Comparison of ENCODE assay signal across 20 mouse cellular contexts in genomic region chr8:10734746-10735145, GRCm38 (mm10).
DNase-seq lines count a peak whose midpoint lies in the region; ATAC-seq and TF ChIP-seq lines count a peak whose summit lies in the region.
"Had no signal": no experiment of that assay in that cellular context is flagged by ENCODE, and none has a peak within 500 bp of the region (broad histone marks: within the 10 kb centered on the region; RNA-seq: fewer than 3 reads in every experiment).

No protein-coding gene starts in this region.

- H3K4me2 ChIP-seq in hindbrain, postnatal 0 days (ENCODE audit: low read depth, low read length): no peak overlapping the region
- H3K4me2 ChIP-seq in hindbrain, embryonic 13.5 days: no peak overlapping the region
- no peak overlapping the region for H3K4me2 ChIP-seq in midbrain, embryonic 16.5 days (ENCODE audit: low read length)
- H3K4me2 ChIP-seq in midbrain, embryonic 14.5 days (ENCODE audit: low read length): no peak overlapping the region
- H3K4me2 ChIP-seq: embryonic facial prominence, embryonic 12.5 days; forebrain, embryonic 12.5 days had no signal

- no peak for TF ChIP-seq CTCF in hindbrain, postnatal 0 days (IDR thresholded peaks at IDR 0.05; ENCODE audit: low read depth)

- H3K27me3 ChIP-seq in hindbrain, postnatal 0 days (ENCODE audit: insufficient read depth, low read length): no peaks in the 10 kb centered on the region
- no peaks in the 10 kb centered on the region for H3K27me3 ChIP-seq in hindbrain, embryonic 13.5 days
- no peaks in the 10 kb centered on the region for H3K27me3 ChIP-seq in midbrain, embryonic 16.5 days (ENCODE audit: control insufficient read depth, insufficient read depth, low read depth, low read length)
- H3K27me3 ChIP-seq in midbrain, embryonic 14.5 days (ENCODE audit: control insufficient read depth, insufficient read depth, low read length): no peaks in the 10 kb centered on the region
- H3K27me3 ChIP-seq: embryonic facial prominence, embryonic 12.5 days; forebrain, embryonic 12.5 days had no signal

- DNase-seq in heart, adult 11 months: peak; percentile 43
- DNase-seq in heart, postnatal 14 days: no peak
- DNase-seq in hindbrain, postnatal 0 days (ENCODE audit: low spot score): no peak
- no peak for DNase-seq in midbrain, embryonic 14.5 days
- DNase-seq in kidney, adult 8-10 months: no peak
- DNase-seq: adrenal gland, adult 2 months; adrenal gland, postnatal 10 days; adrenal gland, postnatal 25 days; cerebellum, adult 11-12 months; cerebellum, adult 2 months; cerebellum, adult 9-10 months; cerebellum, postnatal 10 days; cerebellum, postnatal 25 days had no signal

- no peak overlapping the region for H3K9ac ChIP-seq in hindbrain, postnatal 0 days (replicated peaks; ENCODE audit: low read length)
- H3K9ac ChIP-seq in hindbrain, embryonic 13.5 days: no peak overlapping the region
- no peak overlapping the region for H3K9ac ChIP-seq in midbrain, embryonic 16.5 days (ENCODE audit: low read depth, low read length)
- no peak overlapping the region for H3K9ac ChIP-seq in midbrain, embryonic 14.5 days (replicated peaks; ENCODE audit: low read length)
- H3K9ac ChIP-seq: embryonic facial prominence, embryonic 12.5 days; forebrain, embryonic 12.5 days had no signal

- intact Hi-C loops in heart, postnatal 14 days (cut with DNase I): no loop called here

- WGBS in hindbrain, postnatal 0 days: 49% methylated on average over 4 of the region's 4 CpGs
- 72% methylated on average over 4 of the region's 4 CpGs for WGBS in hindbrain, embryonic 13.5 days
- WGBS in midbrain, embryonic 16.5 days: 62% methylated on average over 4 of the region's 4 CpGs
- 65% methylated on average over 4 of the region's 4 CpGs for WGBS in midbrain, embryonic 14.5 days

- no peaks in the 10 kb centered on the region for H3K9me3 ChIP-seq in hindbrain, postnatal 0 days (ENCODE audit: low read length)
- H3K9me3 ChIP-seq in hindbrain, embryonic 13.5 days: no peaks in the 10 kb centered on the region
- H3K9me3 ChIP-seq in midbrain, embryonic 16.5 days (replicated peaks; ENCODE audit: control insufficient read depth, low read length, poor library complexity, severe bottlenecking): no peaks in the 10 kb centered on the region; the same call in 1 of the 2 replicates
- no peaks in the 10 kb centered on the region for H3K9me3 ChIP-seq in midbrain, embryonic 14.5 days (ENCODE audit: control insufficient read depth, low read length)
- H3K9me3 ChIP-seq: embryonic facial prominence, embryonic 12.5 days; forebrain, embryonic 12.5 days had no signal

- no peaks in the 10 kb centered on the region for H3K36me3 ChIP-seq in hindbrain, postnatal 0 days (ENCODE audit: insufficient read depth, low read length)
- H3K36me3 ChIP-seq in hindbrain, embryonic 13.5 days: no peaks in the 10 kb centered on the region
- no peaks in the 10 kb centered on the region for H3K36me3 ChIP-seq in midbrain, embryonic 16.5 days (ENCODE audit: control insufficient read depth, insufficient read depth, low read length)
- no peaks in the 10 kb centered on the region for H3K36me3 ChIP-seq in midbrain, embryonic 14.5 days (ENCODE audit: control insufficient read depth, insufficient read depth, low read length)
- H3K36me3 ChIP-seq: embryonic facial prominence, embryonic 10.5 days; embryonic facial prominence, embryonic 12.5 days; forebrain, embryonic 12.5 days had no signal

- peak; percentile 45; the same call in 1 of the 2 replicates for ATAC-seq in hindbrain, postnatal 0 days
- ATAC-seq in hindbrain, embryonic 13.5 days (ENCODE audit: low FRiP score): no peak
- ATAC-seq in midbrain, embryonic 16.5 days: 0 out of 2 replicates have a peak, but pooled peaks have one; percentile 51
- no peak for ATAC-seq in midbrain, embryonic 14.5 days (ENCODE audit: low FRiP score, low TSS enrichment)
- ATAC-seq: forebrain, embryonic 14.5 days; forebrain, embryonic 16.5 days had no signal

- no peak overlapping the region for H3K4me3 ChIP-seq in hindbrain, postnatal 0 days (ENCODE audit: low read length)
- no peak overlapping the region for H3K4me3 ChIP-seq in hindbrain, embryonic 13.5 days
- H3K4me3 ChIP-seq in midbrain, embryonic 16.5 days (ENCODE audit: low read depth, low read length): no peak overlapping the region
- no peak overlapping the region for H3K4me3 ChIP-seq in midbrain, embryonic 14.5 days (replicated peaks; ENCODE audit: low read depth, low read length)
- H3K4me3 ChIP-seq: embryonic facial prominence, embryonic 10.5 days; embryonic facial prominence, embryonic 12.5 days; forebrain, embryonic 12.5 days had no signal

- H3K4me1 ChIP-seq in hindbrain, postnatal 0 days (ENCODE audit: insufficient read depth, low read length): 0 out of 2 replicates have a peak, but pooled peaks cover 3% of the 10 kb centered on the region
- peaks cover 13% of the 10 kb centered on the region; the same call in 1 of the 2 replicates for H3K4me1 ChIP-seq in hindbrain, embryonic 13.5 days (replicated peaks)
- peaks cover 6% of the 10 kb centered on the region; the same call in 1 of the 2 replicates for H3K4me1 ChIP-seq in midbrain, embryonic 16.5 days (ENCODE audit: control insufficient read depth, insufficient read depth, low read length)
- peaks cover 8% of the 10 kb centered on the region; the same call in 1 of the 2 replicates for H3K4me1 ChIP-seq in midbrain, embryonic 14.5 days (ENCODE audit: control insufficient read depth, insufficient read depth, low read length)
- H3K4me1 ChIP-seq: embryonic facial prominence, embryonic 12.5 days had no signal

- no peak overlapping the region for H3K27ac ChIP-seq in hindbrain, postnatal 0 days
- no peak overlapping the region for H3K27ac ChIP-seq in hindbrain, embryonic 13.5 days
- no peak overlapping the region for H3K27ac ChIP-seq in midbrain, embryonic 16.5 days (ENCODE audit: low read length)
- no peak overlapping the region for H3K27ac ChIP-seq in midbrain, embryonic 14.5 days (replicated peaks; ENCODE audit: low read depth, low read length)
- H3K27ac ChIP-seq: embryonic facial prominence, embryonic 10.5 days; embryonic facial prominence, embryonic 12.5 days; forebrain, embryonic 12.5 days had no signal

Comparison
In these comparisons a context has a peak if more than half of its experiments do, and no peak if none do; other contexts are left out.
1. ATAC-seq: peak in hindbrain, postnatal 0 days (single experiment) and midbrain, embryonic 16.5 days (single experiment); none in hindbrain, embryonic 13.5 days (single experiment) and midbrain, embryonic 14.5 days (single experiment).